Comparison of ENCODE assay signal across 30 mouse cellular contexts in the genomic region with DNA sequence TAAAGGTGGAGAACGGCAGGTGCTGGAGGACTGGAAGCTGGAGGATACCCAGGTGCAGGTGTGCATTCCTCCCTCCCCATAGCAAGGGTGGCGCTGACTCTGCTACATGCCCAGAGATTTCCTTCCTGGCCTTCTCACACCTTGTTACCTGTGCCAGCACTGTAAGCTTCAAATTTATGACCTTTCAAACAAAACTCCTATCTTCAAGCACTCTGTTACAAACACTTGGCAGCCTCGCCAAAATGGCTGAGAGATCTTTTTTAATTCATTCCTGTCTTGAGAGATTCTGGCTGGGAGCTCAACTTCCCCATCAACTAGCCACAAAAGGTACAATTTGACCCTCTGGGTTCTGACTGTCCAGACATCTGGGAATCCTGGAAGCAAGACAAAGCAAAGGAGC. TPM values are rescaled to one million over a fixed set of nuclear protein-coding genes. Genes with fewer than 3 reads are reported as not detected.
"Had no signal": no experiment of that assay in that cellular context is flagged by ENCODE, and none has a peak within 500 bp of the region (broad histone marks: within the 10 kb centered on the region; RNA-seq: fewer than 3 reads in every experiment).

No protein-coding gene starts in this region.

- H3K9ac ChIP-seq: limb, embryonic 12.5 days; limb, embryonic 13.5 days; limb, embryonic 15.5 days; liver, embryonic 12.5 days; liver, embryonic 13.5 days; liver, embryonic 14.5 days; liver, embryonic 15.5 days; liver, postnatal 0 days; lung, embryonic 14.5 days; lung, embryonic 15.5 days; midbrain, embryonic 12.5 days; midbrain, embryonic 13.5 days; neural tube, embryonic 12.5 days had no signal

- H3K4me3 ChIP-seq: limb, embryonic 10.5 days; limb, embryonic 12.5 days; limb, embryonic 13.5 days; limb, embryonic 15.5 days; liver, embryonic 12.5 days; liver, embryonic 13.5 days; liver, embryonic 15.5 days; lung, embryonic 15.5 days; megakaryocyte, embryonic 14.5 days; midbrain, embryonic 10.5 days; midbrain, embryonic 12.5 days; midbrain, embryonic 13.5 days; myocyte; neural tube, embryonic 12.5 days had no signal

- DNase-seq: left cerebral cortex, postnatal 4 days; liver; liver, embryonic 13.5 days; liver, postnatal 0 days; lung, adult 18-20 months; lung, adult 2 months; lung, embryonic 14.5 days; lung, postnatal 10 days; lung, postnatal 14 days; lung, postnatal 36 days; lung, postnatal 4 days; midbrain, embryonic 14.5 days had no signal

- H3K27ac ChIP-seq: limb, embryonic 10.5 days; limb, embryonic 12.5 days; limb, embryonic 13.5 days; limb, embryonic 15.5 days; liver, embryonic 12.5 days; liver, embryonic 13.5 days; liver, embryonic 14.5 days; liver, embryonic 15.5 days; lung, embryonic 15.5 days; macrophage; midbrain, embryonic 10.5 days; midbrain, embryonic 12.5 days; midbrain, embryonic 13.5 days; neural tube, embryonic 12.5 days had no signal

- H3K4me1 ChIP-seq: limb, embryonic 10.5 days; limb, embryonic 12.5 days; limb, embryonic 15.5 days; liver, embryonic 12.5 days; liver, embryonic 13.5 days; liver, embryonic 15.5 days; megakaryocyte, embryonic 14.5 days; midbrain, embryonic 10.5 days; midbrain, embryonic 12.5 days; midbrain, embryonic 13.5 days; neural tube, embryonic 12.5 days had no signal

- ATAC-seq: liver, embryonic 12.5 days; liver, postnatal 0 days; lung, postnatal 0 days; midbrain, embryonic 13.5 days; midbrain, embryonic 16.5 days had no signal

- H3K36me3 ChIP-seq: limb, embryonic 10.5 days; limb, embryonic 12.5 days; limb, embryonic 13.5 days; limb, embryonic 15.5 days; liver, embryonic 12.5 days; liver, embryonic 13.5 days; liver, embryonic 15.5 days; lung, embryonic 15.5 days; midbrain, embryonic 10.5 days; midbrain, embryonic 12.5 days; midbrain, embryonic 13.5 days; neural tube, embryonic 12.5 days had no signal

- H3K27me3 ChIP-seq: limb, embryonic 12.5 days; limb, embryonic 13.5 days; limb, embryonic 15.5 days; liver, embryonic 12.5 days; liver, embryonic 13.5 days; liver, embryonic 15.5 days; lung, embryonic 15.5 days; megakaryocyte, embryonic 14.5 days; midbrain, embryonic 12.5 days; midbrain, embryonic 13.5 days; neural tube, embryonic 12.5 days had no signal

- H3K9me3 ChIP-seq: limb, embryonic 10.5 days; limb, embryonic 12.5 days; limb, embryonic 13.5 days; limb, embryonic 15.5 days; liver, embryonic 12.5 days; liver, embryonic 13.5 days; liver, embryonic 15.5 days; lung, embryonic 15.5 days; megakaryocyte, embryonic 14.5 days; midbrain, embryonic 10.5 days; midbrain, embryonic 12.5 days; midbrain, embryonic 13.5 days; neural tube, embryonic 12.5 days had no signal

- H3K4me2 ChIP-seq: limb, embryonic 12.5 days; limb, embryonic 13.5 days; limb, embryonic 15.5 days; liver, embryonic 11.5 days; liver, embryonic 12.5 days; liver, embryonic 13.5 days; liver, embryonic 15.5 days; lung, embryonic 14.5 days; lung, embryonic 15.5 days; midbrain, embryonic 12.5 days; midbrain, embryonic 13.5 days; neural tube, embryonic 12.5 days had no signal

RNA-seq across cellular contexts. Expression of a gene that starts 50.7 kb away (rescaled TPM):
- polyA plus RNA-seq: macrophage, myocyte had no signal
